Mouse (Mus musculus) left cerebral cortex, postnatal 14 days (tissue): ENCODE data around the gene Man1c1. TPM values are rescaled to one million over a fixed set of nuclear protein-coding genes. Genes with fewer than 3 reads are reported as not detected.

Experiments
- microRNA-seq, 2 experiments: library from miRNA; unstranded; fragments of <30 nt; microRNA quantifications; one replicate each; pipeline ENCODE4 v1.2.0; 2022
- total RNA-seq, 2 experiments: library from RNA; stranded (reverse); gene quantifications; 2 replicates each; pipeline ENCODE4 v1.2.3; 2021

Gene Man1c1
- total RNA-seq, 2 experiments from 2014 or later, result 33.7 to 38.0 TPM

Small RNAs within 50 kb of the gene (microRNA-seq; reads per million reads assigned to microRNA genes)
- 0 reads per million in 2 experiments for gene Mir6403

Other genes starting within 250 kb of the Man1c1 start
- 1,000 to 10,000 TPM; 1,227 to 1,286 TPM for gene Stmn1, start 236.0 kb downstream of the Man1c1 start, total RNA-seq
- gene Paqr7, start 207.6 kb downstream of the Man1c1 start, total RNA-seq, result 10 to 100 TPM; 54.6 to 55.8 TPM
- under 1 TPM; 0.53 to 0.55 TPM for gene Aunip, start 193.3 kb downstream of the Man1c1 start, total RNA-seq
- gene Mtfr1l, start 168.9 kb downstream of the Man1c1 start, total RNA-seq, result 10 to 100 TPM; 69.4 to 71.9 TPM
- gene Selenon, start 152.1 kb downstream of the Man1c1 start, total RNA-seq, result 10 to 100 TPM; 19.2 to 20.1 TPM
- 1 to 10 TPM; 3.5 to 4.7 TPM for gene Ldlrap1, start 63.7 kb upstream of the Man1c1 start, total RNA-seq
- 10 to 100 TPM; 49.2 to 53.0 TPM for gene Maco1, start 149.1 kb upstream of the Man1c1 start, total RNA-seq
- not detected for gene Rhd, start 160.2 kb upstream of the Man1c1 start, total RNA-seq
- 100 to 1,000 TPM; 125 to 129 TPM for gene Tmem50a, start 210.7 kb upstream of the Man1c1 start, total RNA-seq
- 100 to 1,000 TPM; 261 to 276 TPM for gene Rsrp1, start 219.3 kb upstream of the Man1c1 start, total RNA-seq
- 10 to 100 TPM; 39.0 to 39.1 TPM for gene Syf2, start 226.6 kb upstream of the Man1c1 start, total RNA-seq